Mouse (Mus musculus) heart, adult 2 months (tissue): ENCODE data around the gene Ip6k3. TPM values are rescaled to one million over a fixed set of nuclear protein-coding genes. Genes with fewer than 3 reads are reported as not detected.

Experiments used
- DNase-seq, 2 experiments: peaks; one replicate each; pipeline ENCODE4 v3.0.0; 2021
- H3K27ac ChIP-seq: fragments of 200-600 bp; 2 replicates; pipeline ENCODE4 v1.8.1; 2022
- H3K27me3 ChIP-seq: fragments of 200-500 bp; 2 replicates; pipeline ENCODE4 v1.6.1; 2012; ENCODE audit warnings: mild to moderate bottlenecking, low read length, inconsistent platforms, mixed read lengths; ENCODE audit not compliant: control insufficient read depth, insufficient read depth
- H3K36me3 ChIP-seq: fragments of 200-500 bp; 2 replicates; pipeline ENCODE4 v1.6.1; 2012; ENCODE audit warnings: low read length, inconsistent platforms; ENCODE audit not compliant: control insufficient read depth, insufficient read depth
- H3K4me1 ChIP-seq: fragments of 200-500 bp; 2 replicates; pipeline ENCODE4 v1.6.1; 2011; ENCODE audit warnings: low read length; ENCODE audit not compliant: control insufficient read depth, insufficient read depth
- H3K4me3 ChIP-seq: fragments of 200-600 bp; 2 replicates; pipeline ENCODE4 v1.8.1; 2022
- H3K79me2 ChIP-seq: fragments of 200-500 bp; replicated peaks from 2 replicates; pipeline ENCODE4 v1.6.1; 2012; ENCODE audit warnings: mild to moderate bottlenecking, inconsistent platforms, low read length, moderate library complexity, mixed read lengths; ENCODE audit not compliant: control insufficient read depth, insufficient read depth
- H3K9ac ChIP-seq: fragments of 200-500 bp; 2 replicates; pipeline ENCODE4 v1.6.1; 2012; ENCODE audit warnings: low read depth, mild to moderate bottlenecking, control low read depth, inconsistent platforms, low read length, mixed read lengths
- CTCF ChIP-seq: fragments of 200-600 bp; IDR thresholded peaks from 2 replicates; pipeline ENCODE4 v1.8.1; 2022; ENCODE audit warnings: antibody characterized with exemption, mild to moderate bottlenecking, moderate library complexity
- EP300 ChIP-seq: fragments of 200-500 bp; IDR thresholded peaks from 2 replicates; pipeline ENCODE4 v1.6.1; 2011; ENCODE audit warnings: low read depth, low read length, control low read depth; ENCODE audit not compliant: insufficient read depth
- POLR2A ChIP-seq: fragments of 200-500 bp; IDR thresholded peaks from 2 replicates; pipeline ENCODE4 v1.6.1; 2011; ENCODE audit warnings: mild to moderate bottlenecking, low read depth, low read length, control low read depth; ENCODE audit not compliant: insufficient read depth
- WGBS: fragments of 180-500 bp; shearing (Covaris S2); methylation state at CpG from one replicate; pipeline ENCODE4 v1.1.7; 2018; 5-methylcytosine and 5-hydroxymethylcytosine counted together
- intact Hi-C: fragments of 180-260 bp; cut with DNase I; formaldehyde crosslinking; loops from one replicate; pipeline ENCODE4 v1.15.1; 2025
- polyA plus RNA-seq: library from polyadenylated mRNA; depleted of rRNA; stranded (reverse); fragments of >200 nt; gene quantifications from 2 replicates; pipeline ENCODE4 v1.2.3, GENCODE M21; 2012
- total RNA-seq, 2 experiments: library from RNA; stranded (reverse); gene quantifications; 2 replicates each; pipeline ENCODE4 v1.2.3; 2021

The Ip6k3 gene
- total and polyA plus RNA-seq, 3 experiments = 4.1 to 10.1 (median 5.6) TPM

- intact Hi-C loops = no loop called here
- WGBS = 74% methylated on average over 9 of the region's 9 CpGs
- Histone ChIP-seq H3K36me3 (no peaks in the 10 kb centered on the region), H3K79me2 (no peaks in the 10 kb centered on the region), H3K9ac (no peak overlapping the region), H3K4me1 (peaks cover 3% of the 10 kb centered on the region; the same call in 1 of the 2 replicates), H3K4me3 (no peak overlapping the region), H3K27me3 (no peaks in the 10 kb centered on the region), H3K27ac (no peak overlapping the region)
- TF ChIP-seq EP300 = no peak
- DNase-seq = no peak
These were observed 4.9 kb upstream of the Ip6k3 start for GRCm38 (mm10) chr17:27172459-27172858.

GRCm38 (mm10) chr17:27171121-27171520, 3.5 kb upstream of the Ip6k3 start:
- DNase-seq = peak in 1 of 2 experiments; percentile 4
- Histone ChIP-seq H3K27ac (no peak overlapping the region), H3K9ac (no peak overlapping the region), H3K27me3 (no peaks in the 10 kb centered on the region), H3K36me3 (no peaks in the 10 kb centered on the region), H3K79me2 (no peaks in the 10 kb centered on the region), H3K4me3 (no peak overlapping the region), H3K4me1 (peaks cover 3% of the 10 kb centered on the region; the same call in 1 of the 2 replicates)
- no peak for TF ChIP-seq EP300
- no peak for TF ChIP-seq POLR2A
- no peak for TF ChIP-seq CTCF
- intact Hi-C loops = no loop called here
- 71% methylated on average over 5 of the region's 5 CpGs for WGBS

DNA sequence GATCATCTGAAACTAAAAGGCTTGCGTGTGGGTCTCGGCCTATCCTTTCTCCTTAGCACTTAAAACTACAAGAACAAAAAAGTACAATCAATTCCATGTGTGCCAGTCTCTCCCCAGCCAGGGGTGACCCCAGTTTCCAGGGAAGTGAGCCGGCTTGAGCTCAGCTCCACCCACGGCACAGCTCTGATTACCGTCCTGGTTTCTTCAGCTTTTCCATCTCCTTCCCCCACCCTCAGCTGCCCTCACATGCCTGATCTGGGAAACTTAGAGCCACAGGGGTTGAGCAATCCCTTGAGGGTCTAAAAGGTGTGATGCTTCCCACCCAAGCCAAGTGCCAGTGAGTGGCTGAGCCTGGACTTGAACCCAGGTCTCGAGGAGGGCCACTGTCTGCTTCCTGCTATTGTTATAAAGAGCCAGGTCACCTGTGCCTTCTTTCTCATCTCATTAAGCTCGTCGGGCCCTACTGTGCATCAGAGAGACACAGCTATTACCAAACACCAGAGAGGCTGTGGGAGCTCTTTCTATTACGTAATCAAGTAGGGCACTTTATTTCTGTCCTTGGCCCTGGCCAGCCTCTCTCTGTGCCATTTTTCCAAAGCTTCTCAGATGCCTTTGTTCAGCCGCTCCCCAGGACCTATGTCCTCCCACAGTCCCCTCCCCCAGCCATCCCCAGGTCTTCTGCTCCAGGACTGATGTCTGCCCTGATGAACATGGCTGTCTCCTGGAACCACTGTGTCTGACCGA, 2.5 kb upstream of the Ip6k3 start:
- Histone ChIP-seq H3K27me3 (no peaks in the 10 kb centered on the region), H3K4me3 (no peak overlapping the region), H3K9ac (no peak overlapping the region), H3K79me2 (no peaks in the 10 kb centered on the region), H3K36me3 (no peaks in the 10 kb centered on the region), H3K27ac (no peak overlapping the region), H3K4me1 (peaks cover 3% of the 10 kb centered on the region; the same call in 1 of the 2 replicates)
- 55% methylated on average over 11 of the region's 11 CpGs for WGBS
- DNase-seq = peak in 1 of 2 experiments; percentile 30
- intact Hi-C loops = no loop called here
- no peak for TF ChIP-seq POLR2A
- no peak for TF ChIP-seq CTCF
- 0 out of 2 replicates have a peak, but pooled peaks have one; percentile 13 for TF ChIP-seq EP300

DNA sequence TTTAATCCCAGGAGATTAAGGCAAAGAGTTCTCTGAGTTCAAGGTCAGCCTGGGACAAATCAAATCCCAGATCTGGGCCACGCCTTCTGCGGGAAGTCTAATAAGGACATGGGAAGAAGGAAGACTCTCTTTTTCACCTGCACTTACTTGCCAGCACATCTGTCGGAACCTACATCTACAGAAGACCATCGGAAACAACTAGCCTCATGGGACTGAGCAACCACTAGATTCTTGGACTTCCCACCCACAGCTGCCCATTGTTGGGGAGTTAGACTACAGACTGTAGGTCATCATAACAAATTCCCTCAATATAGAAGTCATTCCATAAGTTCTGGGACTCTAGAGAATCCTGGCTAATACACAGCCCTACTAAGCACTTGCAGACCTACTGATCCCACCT, 974 bp upstream of the Ip6k3 start:
- DNase-seq = no peak
- Histone ChIP-seq H3K9ac (no peak overlapping the region), H3K27me3 (no peaks in the 10 kb centered on the region), H3K79me2 (no peaks in the 10 kb centered on the region), H3K4me3 (no peak overlapping the region), H3K4me1 (peaks cover 3% of the 10 kb centered on the region; the same call in 1 of the 2 replicates), H3K36me3 (no peaks in the 10 kb centered on the region), H3K27ac (no peak overlapping the region)
- WGBS = 93% methylated on average over 4 of the region's 4 CpGs
- TF ChIP-seq CTCF (no peak), POLR2A (no peak), EP300 (no peak)
- intact Hi-C loops = no loop called here

GRCm38 (mm10) chr17:27166901-27167300, 694 bp downstream of the Ip6k3 start:
- Histone ChIP-seq H3K79me2 (no peaks in the 10 kb centered on the region), H3K36me3 (no peaks in the 10 kb centered on the region), H3K27ac (no peak overlapping the region), H3K4me3 (no peak overlapping the region), H3K4me1 (peaks cover 3% of the 10 kb centered on the region; the same call in 1 of the 2 replicates), H3K27me3 (no peaks in the 10 kb centered on the region), H3K9ac (peak overlapping the region; percentile 6)
- intact Hi-C loops = no loop called here
- 56% methylated on average over 6 of the region's 6 CpGs for WGBS
- peak in 1 of 2 experiments; percentile 5 for DNase-seq
- TF ChIP-seq CTCF (no peak), POLR2A (no peak), EP300 (no peak)

DNA sequence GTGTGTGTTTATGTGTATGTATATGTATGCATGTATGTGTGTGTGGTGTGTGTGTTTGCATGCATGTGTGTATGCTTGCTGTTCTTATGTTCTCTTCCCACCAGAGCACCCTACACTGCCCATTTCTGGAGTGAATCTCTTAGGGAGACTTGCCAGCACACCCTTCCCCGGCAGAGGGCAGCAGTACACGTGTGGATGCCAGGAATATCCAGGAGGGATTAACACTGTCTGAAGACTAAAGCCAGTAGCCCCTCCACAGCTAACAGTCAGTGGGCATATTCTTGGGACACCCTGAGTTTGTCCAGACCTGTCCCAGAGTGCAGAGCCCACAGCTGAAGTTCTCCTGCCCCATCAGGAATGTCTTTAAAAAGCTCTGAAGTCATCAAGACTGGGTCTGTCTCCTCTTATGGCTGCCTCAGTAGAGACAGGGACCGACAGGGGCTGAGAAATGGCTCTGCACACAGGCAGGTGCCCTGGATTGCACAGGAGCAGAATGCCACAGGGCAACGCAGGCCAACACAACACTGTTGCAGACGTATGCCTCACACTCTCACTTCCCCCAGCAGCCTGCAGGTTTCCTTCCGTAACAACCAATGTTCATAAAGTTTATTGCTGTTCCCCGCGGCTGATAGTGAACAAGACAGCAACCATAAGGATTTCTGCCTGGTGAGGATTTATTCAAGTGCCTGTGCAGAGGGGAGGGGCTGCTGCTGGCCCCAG, 2.4 kb downstream of the Ip6k3 start:
- 51% methylated on average over 8 of the region's 8 CpGs for WGBS
- no peak overlapping the region for H3K4me3 ChIP-seq
- H3K9ac ChIP-seq = no peak overlapping the region
- H3K36me3 ChIP-seq = peaks cover 2% of the 10 kb centered on the region; the same call in 1 of the 2 replicates
- H3K27ac ChIP-seq = no peak overlapping the region
- no peaks in the 10 kb centered on the region for H3K27me3 ChIP-seq
- peaks cover 5% of the 10 kb centered on the region; the same call in 1 of the 2 replicates for H3K4me1 ChIP-seq
- no peaks in the 10 kb centered on the region for H3K79me2 ChIP-seq
- intact Hi-C loops = no loop called here
- peak; percentile 68 for TF ChIP-seq CTCF
- no peak for TF ChIP-seq POLR2A
- no peak for TF ChIP-seq EP300
- no peak for DNase-seq
